11 mouse cellular contexts compared by ENCODE assay signal in the genomic region with DNA sequence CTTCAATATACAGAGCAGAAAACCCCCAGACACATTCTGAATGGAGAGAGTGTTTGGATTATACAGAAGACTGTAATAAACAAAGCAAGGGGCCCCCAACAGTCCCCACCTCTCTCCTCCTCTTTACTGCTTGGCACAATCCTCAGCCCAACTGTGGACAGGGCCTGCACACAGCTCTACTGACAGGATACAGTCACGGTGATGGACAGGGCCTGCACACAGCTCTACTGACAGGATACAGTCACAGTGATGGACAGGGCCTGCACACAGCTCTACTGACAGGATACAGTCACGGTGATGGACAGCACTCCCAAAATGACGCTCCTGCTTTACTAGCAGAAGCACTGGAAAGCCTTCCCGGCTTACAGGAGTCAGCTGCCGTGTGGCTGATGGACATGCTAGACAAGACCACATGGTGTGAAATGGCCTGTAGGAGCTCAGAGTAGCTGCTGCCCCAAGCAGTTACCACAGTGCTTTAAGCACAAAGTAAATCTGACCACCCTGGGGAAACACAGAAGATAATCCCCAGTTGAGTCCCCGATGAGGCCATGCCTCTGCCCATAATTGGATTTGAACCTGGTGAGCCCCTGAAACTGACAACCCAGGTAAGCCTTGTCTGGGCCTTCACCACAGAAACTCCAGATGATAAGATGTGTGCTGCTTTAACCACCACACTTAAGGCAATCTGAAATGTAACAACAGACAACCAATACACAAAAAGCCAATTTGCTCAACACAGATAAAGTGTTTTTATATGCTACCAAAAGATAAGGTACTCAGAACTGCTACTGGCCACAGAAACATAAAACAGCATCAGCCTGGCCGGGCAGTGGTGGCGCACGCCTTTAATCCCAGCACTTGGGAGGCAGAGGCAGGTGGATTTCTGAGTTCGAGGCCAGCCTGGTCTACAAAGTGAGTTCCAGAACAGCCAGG. TPM values are rescaled to one million over a fixed set of nuclear protein-coding genes. Genes with fewer than 3 reads are reported as not detected.
DNase-seq lines count a peak whose midpoint lies in the region; ATAC-seq lines count a peak whose summit lies in the region.
"Had no signal": no experiment of that assay in that cellular context is flagged by ENCODE, and none has a peak within 500 bp of the region (broad histone marks: within the 10 kb centered on the region; RNA-seq: fewer than 3 reads in every experiment).

No protein-coding gene starts in this region.

- peak overlapping the region; percentile 43; the same call in 1 of the 2 replicates for H3K27ac ChIP-seq in liver, embryonic 11.5 days (ENCODE audit: low read depth, low read length)
- H3K27ac ChIP-seq: limb, embryonic 12.5 days had no signal

- no peak overlapping the region for H3K9ac ChIP-seq in liver, embryonic 11.5 days (ENCODE audit: low read depth, low read length)
- H3K9ac ChIP-seq: limb, embryonic 12.5 days; neural tube, embryonic 13.5 days had no signal

- no peak overlapping the region for H3K4me3 ChIP-seq in liver, embryonic 11.5 days (ENCODE audit: low read depth, low read length)
- H3K4me3 ChIP-seq: limb, embryonic 12.5 days; neural tube, embryonic 13.5 days had no signal

- no peaks in the 10 kb centered on the region for H3K36me3 ChIP-seq in liver, embryonic 11.5 days (ENCODE audit: control insufficient read depth, insufficient read depth, low read length)
- H3K36me3 ChIP-seq: neural tube, embryonic 13.5 days had no signal

- H3K27me3 ChIP-seq in liver, embryonic 11.5 days (replicated peaks; ENCODE audit: control insufficient read depth, insufficient read depth, low read length) = no peaks in the 10 kb centered on the region
- H3K27me3 ChIP-seq: limb, embryonic 12.5 days; neural tube, embryonic 13.5 days had no signal

- no peak overlapping the region for H3K4me2 ChIP-seq in liver, embryonic 11.5 days
- H3K4me2 ChIP-seq: limb, embryonic 12.5 days; neural tube, embryonic 13.5 days had no signal

- DNase-seq in cerebellum, adult 9-11 months = peak; percentile 54
- DNase-seq in cerebellum, adult 8-10 months = no peak
- DNase-seq in liver, embryonic 11.5 days (ENCODE audit: low spot score) = no peak
- no peak for DNase-seq in liver
- DNase-seq in c-Kit-positive CD71-positive TER-119-positive erythroid progenitor cells, embryonic 14.5 days (ENCODE audit: low spot score) = peak; percentile 34
- peak; percentile 36 to 72 for DNase-seq in natural killer cell, adult 2 months (ENCODE audit: low spot score in 2 of 2)
- DNase-seq in adrenal gland, adult 18-20 months (ENCODE audit: low spot score in 2 of 2) = no peak
- no peak for DNase-seq in gastrocnemius, postnatal 10 days
- DNase-seq: adrenal gland, postnatal 25 days had no signal

- ATAC-seq in liver, embryonic 11.5 days (replicated peaks; ENCODE audit: low FRiP score) = peak; percentile 76

- no peaks in the 10 kb centered on the region for H3K9me3 ChIP-seq in liver, embryonic 11.5 days (ENCODE audit: control insufficient read depth, low read length)
- H3K9me3 ChIP-seq: limb, embryonic 12.5 days; neural tube, embryonic 13.5 days had no signal

- peaks cover 43% of the 10 kb centered on the region for H3K4me1 ChIP-seq in liver, embryonic 11.5 days (replicated peaks; ENCODE audit: control insufficient read depth, insufficient read depth, low read length)

- WGBS in liver, embryonic 11.5 days = 54% methylated on average over 10 of the region's 10 CpGs

RNA-seq across cellular contexts. Expression of a gene that starts 42.3 kb away (rescaled TPM):
- polyA plus RNA-seq in liver, embryonic 11.5 days (2014; fragmentation: Nextera tagmentation; extraction: Ambion mirVana) = 13.1 and 16.6 TPM in 2 replicates
- total RNA-seq in adrenal gland, adult 18-20 months (2021) = 10 to 100 TPM; 20.5 to 24.9 TPM
- 10 to 100 TPM; 16.7 to 25.1 TPM for total RNA-seq in gastrocnemius, postnatal 10 days (2021)

Comparison
In these comparisons a context has a peak if more than half of its experiments do, and no peak if none do; other contexts are left out.
1. DNase-seq: peak in cerebellum, adult 9-11 months (single experiment), c-Kit-positive CD71-positive TER-119-positive erythroid progenitor cells, embryonic 14.5 days (single experiment) and natural killer cell, adult 2 months (2 of 2); none in cerebellum, adult 8-10 months (single experiment), liver, embryonic 11.5 days (single experiment), liver (single experiment), adrenal gland, adult 18-20 months (0 of 2) and gastrocnemius, postnatal 10 days (single experiment).